Mouse (Mus musculus) lung, postnatal 0 days (tissue): ENCODE data around the gene Mgat4b. TPM values are rescaled to one million over a fixed set of nuclear protein-coding genes. Genes with fewer than 3 reads are reported as not detected.
"Not testable (repeated sequence)": the region's sequence is repeated elsewhere in the genome, so short reads cannot be mapped to it uniquely, and the experiment has no call there.

Experiments used
- ATAC-seq: fragments of 200-750 bp; cut with Nextera tagmentation; 2 replicates; pipeline ENCODE4 v1.8.0; 2017; ENCODE audit warnings: moderate library complexity
- DNase-seq: peaks from one replicate; pipeline ENCODE4 v3.0.0-alpha.2; 2016; ENCODE audit warnings: low spot score
- H3K27ac ChIP-seq: fragments of 300-500 bp; sonication (generic); 2 replicates; pipeline ENCODE4 v1.5.1; 2014; ENCODE audit warnings: antibody characterized with exemption, mild to moderate bottlenecking, low read length, mixed read lengths
- H3K27me3 ChIP-seq: fragments of 300-500 bp; sonication (generic); replicated peaks from 2 replicates; pipeline ENCODE4 v1.6.1; 2014; ENCODE audit warnings: low read length, mixed read lengths; ENCODE audit not compliant: insufficient read depth
- H3K36me3 ChIP-seq: fragments of 300-500 bp; sonication (generic); 2 replicates; pipeline ENCODE4 v1.6.1; 2014; ENCODE audit warnings: low read length, mixed read lengths; ENCODE audit not compliant: insufficient read depth
- H3K4me1 ChIP-seq: fragments of 300-500 bp; sonication (generic); 2 replicates; pipeline ENCODE4 v1.6.1; 2014; ENCODE audit warnings: antibody characterized with exemption, low read depth, low read length, mixed read lengths; ENCODE audit not compliant: insufficient read depth
- H3K4me2 ChIP-seq: fragments of 300-500 bp; sonication (generic); replicated peaks from 2 replicates; pipeline ENCODE4 v1.6.1; 2014; ENCODE audit warnings: low read depth, mild to moderate bottlenecking, low read length, moderate library complexity, mixed read lengths
- H3K4me3 ChIP-seq: fragments of 300-500 bp; sonication (generic); 2 replicates; pipeline ENCODE4 v1.5.1; 2014; ENCODE audit warnings: low read depth, low read length
- H3K9ac ChIP-seq: fragments of 300-500 bp; sonication (generic); replicated peaks from 2 replicates; pipeline ENCODE4 v1.6.1; 2014; ENCODE audit warnings: low read depth, mild to moderate bottlenecking
- H3K9me3 ChIP-seq: fragments of 300-500 bp; sonication (generic); 2 replicates; pipeline ENCODE4 v1.6.1; 2016; ENCODE audit warnings: low read length, mixed read lengths
- CTCF ChIP-seq: IDR thresholded peaks from 2 replicates; pipeline ENCODE4 v1.5.1; 2016; ENCODE audit warnings: antibody characterized with exemption, mild to moderate bottlenecking
- EP300 ChIP-seq: IDR thresholded peaks from 2 replicates; pipeline ENCODE4 v1.6.1; 2016; ENCODE audit warnings: antibody characterized with exemption, mild to moderate bottlenecking, control low read depth
- WGBS: fragments of 180-500 bp; shearing (Covaris S2); extraction: QIAGEN DNeasy Blood & Tissue Kit; methylation state at CpG from one replicate; pipeline ENCODE4 v1.1.7; 2014; 5-methylcytosine and 5-hydroxymethylcytosine counted together
- polyA plus RNA-seq: library from polyadenylated mRNA; unstranded; fragments of >200 nt; fragmentation: Nextera tagmentation; extraction: Ambion mirVana; gene quantifications from 2 replicates; pipeline ENCODE4 v1.2.1, GENCODE M21; 2015

The Mgat4b gene
- 43.4 and 44.4 TPM in 2 replicates for polyA plus RNA-seq

DNA sequence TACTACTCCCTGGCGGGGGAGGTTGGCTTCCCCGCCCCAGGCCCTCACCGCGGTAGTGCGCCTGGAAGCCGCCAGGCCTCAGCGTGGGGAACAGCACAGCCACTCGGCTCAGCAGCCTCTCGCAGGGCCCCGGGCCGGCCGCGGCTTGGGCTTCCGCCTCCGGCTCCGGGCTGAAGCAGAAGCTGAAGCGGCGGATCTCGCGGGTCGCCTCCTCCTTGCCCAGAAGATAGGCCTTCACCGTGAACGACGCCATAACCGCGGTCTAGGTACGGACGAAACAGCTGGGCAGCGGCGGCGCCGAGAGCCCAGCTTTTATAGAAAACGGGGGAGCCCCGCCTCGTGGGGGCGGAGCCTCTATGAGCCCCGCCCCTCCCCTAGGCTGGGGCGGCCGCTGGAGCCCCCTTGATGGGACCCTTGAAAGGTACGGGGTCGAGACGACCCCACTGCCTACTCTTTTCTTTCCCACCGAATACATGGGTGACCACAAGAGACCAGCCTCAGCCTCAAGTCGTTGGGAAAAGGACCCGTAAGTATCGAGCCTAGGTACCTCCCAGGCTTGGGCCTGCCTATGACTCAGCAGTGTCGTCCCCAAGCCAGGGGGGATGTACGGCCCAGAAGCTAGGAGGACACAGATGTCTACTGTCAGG, at the start of gene Mgat4b, which contains the start of gene Sqstm1:
Gene Mgat4b, plus strand, starts transcription at position 386 of the 647 bp plus-strand sequence.
Gene Sqstm1, minus strand, starts transcription at position 323 of the 647 bp plus-strand sequence.
- ATAC-seq (peak; percentile 60), DNase-seq (peak; percentile 83)
- Histone ChIP-seq H3K4me2 (peak within 1 kb of the TSS; percentile 62), H3K4me1 (peaks cover 22% of the 10 kb centered on the region; the same call in 1 of the 2 replicates), H3K9me3 (no peaks in the 10 kb centered on the region), H3K4me3 (peak within 1 kb of the TSS; percentile 99), H3K36me3 (peaks cover 25% of the 10 kb centered on the region), H3K9ac (peak within 1 kb of the TSS; percentile 100), H3K27me3 (no peaks in the 10 kb centered on the region), H3K27ac (peak within 1 kb of the TSS; percentile 100)
- under 1% methylated on average over 47 of the region's 48 CpGs for WGBS
- no peak for TF ChIP-seq EP300
- peak; percentile 33; the same call in 1 of the 2 replicates for TF ChIP-seq CTCF

GRCm38 (mm10) chr11:50161578-50162304, 48.9 kb upstream of the Mgat4b start:
- 58% methylated on average over 10 of the region's 10 CpGs for WGBS
- Histone ChIP-seq H3K4me3 (no peak overlapping the region), H3K36me3 (peaks cover 33% of the 10 kb centered on the region), H3K9me3 (no peaks in the 10 kb centered on the region), H3K9ac (no peak overlapping the region), H3K27ac (no peak overlapping the region), H3K4me1 (no peaks in the 10 kb centered on the region), H3K27me3 (no peaks in the 10 kb centered on the region), H3K4me2 (no peak overlapping the region)
- no peak for TF ChIP-seq EP300
- peak; percentile 99 for TF ChIP-seq CTCF
- DNase-seq = peak; percentile 81
- ATAC-seq = peak; percentile 69

- Histone ChIP-seq H3K9ac (no peak overlapping the region), H3K4me3 (no peak overlapping the region), H3K27ac (no peak overlapping the region), H3K27me3 (no peaks in the 10 kb centered on the region), H3K36me3 (peaks cover 26% of the 10 kb centered on the region), H3K4me1 (no peaks in the 10 kb centered on the region), H3K9me3 (no peaks in the 10 kb centered on the region), H3K4me2 (no peak overlapping the region)
- TF ChIP-seq CTCF (no peak), EP300 (no peak)
- ATAC-seq = peak; percentile 69
- WGBS = 92% methylated on average over 3 of the region's 3 CpGs
- peak; percentile 28 for DNase-seq
Measured at GRCm38 (mm10) chr11:50162338-50163050, 48.2 kb upstream of the Mgat4b start.

- Histone ChIP-seq H3K27me3 (no peaks in the 10 kb centered on the region), H3K9me3 (no peaks in the 10 kb centered on the region), H3K36me3 (peaks cover 22% of the 10 kb centered on the region; the same call in 1 of the 2 replicates), H3K4me3 (no peak overlapping the region), H3K4me2 (no peak overlapping the region), H3K4me1 (no peaks in the 10 kb centered on the region), H3K9ac (no peak overlapping the region), H3K27ac (no peak overlapping the region)
- DNase-seq (no peak), ATAC-seq (no peak)
- TF ChIP-seq EP300 (no peak), CTCF (no peak)
- WGBS = 86% methylated on average over 5 of the region's 5 CpGs
Measured at GRCm38 (mm10) chr11:50168352-50168751, 42.3 kb upstream of the Mgat4b start.

DNA sequence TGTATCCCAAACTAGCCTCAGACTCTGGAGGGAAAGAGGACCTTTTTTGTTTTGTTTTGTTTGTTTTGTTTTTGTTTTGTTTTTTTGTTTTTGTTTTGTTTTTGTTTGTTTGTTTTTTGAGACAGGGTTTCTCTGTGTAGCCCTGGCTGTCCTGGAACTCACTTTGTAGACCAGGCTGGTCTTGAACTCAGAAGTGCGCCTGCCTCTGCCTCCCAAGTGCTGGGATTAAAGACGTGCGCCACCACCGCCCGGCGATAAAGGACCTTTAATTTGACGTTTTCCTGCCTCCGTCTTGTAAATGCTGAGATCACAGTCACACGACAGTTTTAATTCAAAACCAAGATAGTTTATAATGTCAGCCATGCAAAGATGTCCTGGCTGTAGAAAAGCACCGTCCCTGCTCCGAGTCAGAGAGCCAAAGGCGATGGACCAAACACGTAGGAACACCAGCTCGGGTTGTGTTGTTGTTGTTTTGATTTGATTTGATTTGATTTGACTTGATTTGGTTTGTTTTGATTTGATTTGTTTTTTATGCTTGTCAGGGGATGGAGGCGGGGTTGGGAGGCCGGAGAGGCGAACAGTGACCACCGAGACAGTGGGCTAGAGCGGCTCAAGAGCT, 36.5 kb upstream of the Mgat4b start, which contains the start of gene Mrnip:
Gene Mrnip, plus strand, starts transcription at position 334 of the 619 bp plus-strand sequence.
- peak within 1 kb of the TSS; percentile 91 for H3K4me2 ChIP-seq
- peak within 1 kb of the TSS; percentile 57 for H3K4me3 ChIP-seq
- H3K9me3 ChIP-seq, H3K36me3 ChIP-seq, H3K4me1 ChIP-seq, H3K27me3 ChIP-seq, DNase-seq: not testable (repeated sequence)
- ATAC-seq = peak; percentile 34
- H3K27ac ChIP-seq = peak within 1 kb of the TSS; percentile 57
- WGBS = 3% methylated on average over 19 of the region's 19 CpGs
- H3K9ac ChIP-seq = peak within 1 kb of the TSS; percentile 69
